Mouse (Mus musculus) heart, embryonic 11.5 days (tissue): Measurements from ENCODE around the gene Dab1. TPM values are rescaled to one million over a fixed set of nuclear protein-coding genes. Genes with fewer than 3 reads are reported as not detected.

ENCODE experiments used
- ATAC-seq: fragments of 200-750 bp; cut with Nextera tagmentation; replicated peaks from 2 replicates; pipeline ENCODE4 v1.8.0; 2017; ENCODE audit warnings: moderate library complexity; ENCODE audit not compliant: insufficient number of reproducible peaks, low FRiP score, low TSS enrichment
- H3K27ac ChIP-seq: fragments of 300-500 bp; sonication (generic); 2 replicates; pipeline ENCODE4 v1.5.1; 2014; ENCODE audit warnings: mild to moderate bottlenecking, low read depth, low read length
- H3K27me3 ChIP-seq: fragments of 300-500 bp; sonication (generic); 2 replicates; pipeline ENCODE4 v1.6.1; 2014; ENCODE audit warnings: mild to moderate bottlenecking, low read length, mixed read lengths; ENCODE audit not compliant: control insufficient read depth, insufficient read depth
- H3K36me3 ChIP-seq: fragments of 300-500 bp; sonication (generic); 2 replicates; pipeline ENCODE4 v1.6.1; 2014; ENCODE audit warnings: mild to moderate bottlenecking, low read length, moderate library complexity, mixed read lengths; ENCODE audit not compliant: control insufficient read depth, insufficient read depth
- H3K4me1 ChIP-seq: fragments of 300-500 bp; sonication (generic); 2 replicates; pipeline ENCODE4 v1.6.1; 2014; ENCODE audit warnings: low read length; ENCODE audit not compliant: control insufficient read depth, insufficient read depth
- H3K4me2 ChIP-seq: fragments of 300-500 bp; sonication (generic); 2 replicates; pipeline ENCODE4 v1.6.1; 2014; ENCODE audit warnings: mild to moderate bottlenecking, moderate library complexity
- H3K4me3 ChIP-seq: fragments of 300-500 bp; sonication (generic); 2 replicates; pipeline ENCODE4 v1.5.1; 2014; ENCODE audit warnings: low read depth, low read length
- H3K9ac ChIP-seq: fragments of 300-500 bp; sonication (generic); 2 replicates; pipeline ENCODE4 v1.6.1; 2014; ENCODE audit warnings: mild to moderate bottlenecking, low read depth, low read length, moderate library complexity
- H3K9me3 ChIP-seq: fragments of 300-500 bp; sonication (generic); replicated peaks from 2 replicates; pipeline ENCODE4 v1.6.1; 2016; ENCODE audit warnings: low read length; ENCODE audit not compliant: control insufficient read depth
- WGBS: fragments of 180-500 bp; shearing (Covaris S2); extraction: QIAGEN DNeasy Blood & Tissue Kit; methylation state at CpG from one replicate; pipeline ENCODE4 v1.1.7; 2014; ENCODE audit not compliant: insufficient replicate concordance; 5-methylcytosine and 5-hydroxymethylcytosine counted together
- polyA plus RNA-seq: library from polyadenylated mRNA; unstranded; fragments of >200 nt; fragmentation: Nextera tagmentation; extraction: Ambion mirVana; gene quantifications from 2 replicates; pipeline ENCODE4 v1.2.1, GENCODE M21; 2014

The Dab1 gene
- polyA plus RNA-seq, 1 experiment from 2014 or later, result 1.9 TPM

GRCm38 (mm10) chr4:104066901-104067300 is 447.7 kb downstream of the Dab1 start:
- no peak overlapping the region for H3K4me3 ChIP-seq
- no peak overlapping the region for H3K4me2 ChIP-seq
- no peaks in the 10 kb centered on the region for H3K27me3 ChIP-seq
- H3K27ac ChIP-seq, result no peak overlapping the region
- no peaks in the 10 kb centered on the region for H3K9me3 ChIP-seq
- no peaks in the 10 kb centered on the region for H3K4me1 ChIP-seq
- 81% methylated on average over 5 of the region's 5 CpGs for WGBS
- no peak overlapping the region for H3K9ac ChIP-seq
- no peak for ATAC-seq
- H3K36me3 ChIP-seq, result no peaks in the 10 kb centered on the region

GRCm38 (mm10) chr4:104067748-104068147 is 448.6 kb downstream of the Dab1 start:
- Histone ChIP-seq H3K27ac (no peak overlapping the region), H3K4me3 (no peak overlapping the region), H3K36me3 (no peaks in the 10 kb centered on the region), H3K9me3 (no peaks in the 10 kb centered on the region), H3K9ac (no peak overlapping the region), H3K4me1 (no peaks in the 10 kb centered on the region), H3K27me3 (no peaks in the 10 kb centered on the region), H3K4me2 (no peak overlapping the region)
- ATAC-seq, result peak; percentile 57
- whole genome bisulfite sequencing, result 22% methylated on average over 3 of the region's 3 CpGs

GRCm38 (mm10) chr4:104071296-104071695 is 452.1 kb downstream of the Dab1 start:
- no peak for ATAC-seq
- Histone ChIP-seq H3K9me3 (no peaks in the 10 kb centered on the region), H3K9ac (no peak overlapping the region), H3K27ac (no peak overlapping the region), H3K4me2 (no peak overlapping the region), H3K36me3 (no peaks in the 10 kb centered on the region), H3K27me3 (no peaks in the 10 kb centered on the region), H3K4me3 (no peak overlapping the region), H3K4me1 (no peaks in the 10 kb centered on the region)
- WGBS, result 66% methylated on average over 10 of the region's 10 CpGs

GRCm38 (mm10) chr4:104073920-104074459 is 454.8 kb downstream of the Dab1 start:
- no peak for ATAC-seq
- H3K4me2 ChIP-seq, result no peak overlapping the region

GRCm38 (mm10) chr4:104077771-104078170 is 458.6 kb downstream of the Dab1 start:
- Histone ChIP-seq H3K27me3 (no peaks in the 10 kb centered on the region), H3K9ac (no peak overlapping the region), H3K9me3 (no peaks in the 10 kb centered on the region), H3K4me2 (no peak overlapping the region), H3K27ac (no peak overlapping the region), H3K4me1 (no peaks in the 10 kb centered on the region), H3K36me3 (no peaks in the 10 kb centered on the region), H3K4me3 (no peak overlapping the region)
- no peak for ATAC-seq
- WGBS, result 83% methylated on average over 1 of the region's 1 CpGs

More at GRCm38 (mm10) chr4:104073920-104074459, 454.8 kb downstream of the Dab1 start:
- Histone ChIP-seq H3K9me3 (no peaks in the 10 kb centered on the region), H3K27ac (no peak overlapping the region), H3K9ac (no peak overlapping the region), H3K4me3 (no peak overlapping the region), H3K36me3 (no peaks in the 10 kb centered on the region), H3K27me3 (no peaks in the 10 kb centered on the region), H3K4me1 (no peaks in the 10 kb centered on the region)
- 70% methylated on average over 7 of the region's 7 CpGs for WGBS

GRCm38 (mm10) chr4:104106299-104106698 is 487.1 kb downstream of the Dab1 start:
- WGBS, result 64% methylated on average over 6 of the region's 6 CpGs
- no peaks in the 10 kb centered on the region for H3K9me3 ChIP-seq
- no peaks in the 10 kb centered on the region for H3K36me3 ChIP-seq
- no peak for ATAC-seq
- no peak overlapping the region for H3K4me3 ChIP-seq
- no peak overlapping the region for H3K4me2 ChIP-seq
- 0 out of 2 replicates have a peak, but pooled peaks cover 3% of the 10 kb centered on the region for H3K27me3 ChIP-seq
- H3K27ac ChIP-seq, result no peak overlapping the region
- H3K4me1 ChIP-seq, result no peaks in the 10 kb centered on the region
- H3K9ac ChIP-seq, result no peak overlapping the region

- no peak overlapping the region for H3K4me3 ChIP-seq
- H3K4me1 ChIP-seq, result no peaks in the 10 kb centered on the region
- no peak overlapping the region for H3K27ac ChIP-seq
- no peaks in the 10 kb centered on the region for H3K27me3 ChIP-seq
- no peaks in the 10 kb centered on the region for H3K36me3 ChIP-seq
- H3K4me2 ChIP-seq, result no peak overlapping the region
- H3K9me3 ChIP-seq, result no peaks in the 10 kb centered on the region
- ATAC-seq, result no peak
- H3K9ac ChIP-seq, result no peak overlapping the region
These were observed 492.5 kb downstream of the Dab1 start for GRCm38 (mm10) chr4:104111614-104112013.

GRCm38 (mm10) chr4:104113209-104114005 is 494.2 kb downstream of the Dab1 start:
- ATAC-seq, result no peak
- Histone ChIP-seq H3K36me3 (no peaks in the 10 kb centered on the region), H3K27me3 (no peaks in the 10 kb centered on the region), H3K27ac (no peak overlapping the region), H3K9ac (no peak overlapping the region), H3K4me2 (no peak overlapping the region), H3K9me3 (no peaks in the 10 kb centered on the region; the same call in 1 of the 2 replicates), H3K4me1 (no peaks in the 10 kb centered on the region), H3K4me3 (no peak overlapping the region)
- WGBS, result 88% methylated on average over 13 of the region's 13 CpGs

- Histone ChIP-seq H3K9me3 (no peaks in the 10 kb centered on the region; the same call in 1 of the 2 replicates), H3K27me3 (no peaks in the 10 kb centered on the region), H3K4me2 (no peak overlapping the region), H3K4me3 (no peak overlapping the region), H3K4me1 (no peaks in the 10 kb centered on the region), H3K36me3 (no peaks in the 10 kb centered on the region), H3K9ac (no peak overlapping the region), H3K27ac (no peak overlapping the region)
- WGBS, result 82% methylated on average over 6 of the region's 6 CpGs
- no peak for ATAC-seq
These were observed 494.8 kb downstream of the Dab1 start for GRCm38 (mm10) chr4:104114006-104114361.
